Mouse (Mus musculus): ENCODE results near the gene Ttbk1. TPM values are rescaled to one million over a fixed set of nuclear protein-coding genes. Genes with fewer than 3 reads are reported as not detected.
"Not testable (repeated sequence)": the region's sequence is repeated elsewhere in the genome, so short reads cannot be mapped to it uniquely, and the experiment has no call there.

The Ttbk1 gene
- total and polyA plus RNA-seq, 2 experiments: 0.18 to 0.22 TPM

GRCm38 (mm10) chr17:46503847-46504638 lies 16.6 kb upstream of the Ttbk1 start:
- H3K27ac ChIP-seq (replicated peaks; ENCODE audit: insufficient read depth, low read depth, low read length): no peak overlapping the region
- no peak overlapping the region for H3K9ac ChIP-seq (ENCODE audit: low read depth, low read length)
- no peaks in the 10 kb centered on the region for H3K27me3 ChIP-seq (ENCODE audit: control insufficient read depth, insufficient read depth, low read length)
- no peak for DNase-seq (ENCODE audit: extremely low read depth, low read depth, low spot score)
- TF ChIP-seq POLR2A (IDR thresholded peaks at IDR 0.05; ENCODE audit: extremely low read depth, insufficient read depth, low read length): no peak
- TF ChIP-seq CTCF (IDR thresholded peaks at IDR 0.05; ENCODE audit: low read depth, low read length): no peak
- H3K4me3 ChIP-seq (ENCODE audit: insufficient read depth, low read depth, low read length): no peak overlapping the region
- H3K36me3 ChIP-seq (ENCODE audit: control insufficient read depth, insufficient read depth, low read length): no peaks in the 10 kb centered on the region
- no peaks in the 10 kb centered on the region for H3K4me1 ChIP-seq (ENCODE audit: control insufficient read depth, insufficient read depth, low read length)
- H3K79me2 ChIP-seq (ENCODE audit: control insufficient read depth, insufficient read depth, low read length): no peaks in the 10 kb centered on the region
- 87% methylated on average over 14 of the region's 14 CpGs for WGBS

DNA sequence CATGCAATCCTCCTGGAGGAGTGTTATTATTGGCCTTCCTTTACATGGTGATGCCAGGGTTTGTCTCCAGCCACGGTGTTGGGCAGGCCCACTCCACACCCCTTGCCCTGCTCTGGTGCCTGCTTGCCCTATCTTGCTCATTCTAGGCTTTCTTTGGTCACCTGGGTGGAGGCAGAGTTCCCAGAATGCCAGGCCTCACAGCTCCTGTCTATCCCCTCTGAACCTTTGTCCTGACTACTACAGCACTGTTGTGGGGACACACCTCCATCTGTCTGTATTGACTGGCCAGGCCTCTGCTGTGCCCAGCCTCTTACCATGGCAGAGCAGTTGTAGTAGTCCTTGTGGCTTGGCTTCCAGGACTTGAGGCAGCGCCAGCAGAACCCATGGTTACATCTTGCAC lies 15.3 kb upstream of the Ttbk1 start:
- WGBS: 84% methylated on average over 2 of the region's 2 CpGs
- H3K36me3 ChIP-seq (ENCODE audit: control insufficient read depth, insufficient read depth, low read length): no peaks in the 10 kb centered on the region
- DNase-seq (ENCODE audit: extremely low read depth, low read depth, low spot score): no peak
- H3K27ac ChIP-seq (replicated peaks; ENCODE audit: insufficient read depth, low read depth, low read length): no peak overlapping the region
- H3K4me1 ChIP-seq (ENCODE audit: control insufficient read depth, insufficient read depth, low read length): no peaks in the 10 kb centered on the region
- TF ChIP-seq POLR2A (IDR thresholded peaks at IDR 0.05; ENCODE audit: extremely low read depth, insufficient read depth, low read length) (no peak), CTCF (IDR thresholded peaks at IDR 0.05; ENCODE audit: low read depth, low read length) (no peak)
- no peaks in the 10 kb centered on the region for H3K27me3 ChIP-seq (ENCODE audit: control insufficient read depth, insufficient read depth, low read length)
- no peak overlapping the region for H3K9ac ChIP-seq (ENCODE audit: low read depth, low read length)
- H3K79me2 ChIP-seq (ENCODE audit: control insufficient read depth, insufficient read depth, low read length): no peaks in the 10 kb centered on the region
- no peak overlapping the region for H3K4me3 ChIP-seq (ENCODE audit: insufficient read depth, low read depth, low read length)

- no peak overlapping the region for H3K4me3 ChIP-seq (ENCODE audit: insufficient read depth, low read depth, low read length)
- no peak for DNase-seq (ENCODE audit: extremely low read depth, low read depth, low spot score)
- no peak overlapping the region for H3K27ac ChIP-seq (replicated peaks; ENCODE audit: insufficient read depth, low read depth, low read length)
- no peak overlapping the region for H3K9ac ChIP-seq (ENCODE audit: low read depth, low read length)
- H3K36me3 ChIP-seq (ENCODE audit: control insufficient read depth, insufficient read depth, low read length): no peaks in the 10 kb centered on the region
- no peaks in the 10 kb centered on the region for H3K27me3 ChIP-seq (ENCODE audit: control insufficient read depth, insufficient read depth, low read length)
- no peaks in the 10 kb centered on the region for H3K79me2 ChIP-seq (ENCODE audit: control insufficient read depth, insufficient read depth, low read length)
- WGBS: 68% methylated on average over 8 of the region's 8 CpGs
- 0 out of 2 replicates have a peak, but pooled peaks cover 3% of the 10 kb centered on the region for H3K4me1 ChIP-seq (ENCODE audit: control insufficient read depth, insufficient read depth, low read length)
- no peak for TF ChIP-seq POLR2A (IDR thresholded peaks at IDR 0.05; ENCODE audit: extremely low read depth, insufficient read depth, low read length)
- TF ChIP-seq CTCF (IDR thresholded peaks at IDR 0.05; ENCODE audit: low read depth, low read length): no peak
Observed at GRCm38 (mm10) chr17:46497956-46498355, 10.5 kb upstream of the Ttbk1 start.

DNA sequence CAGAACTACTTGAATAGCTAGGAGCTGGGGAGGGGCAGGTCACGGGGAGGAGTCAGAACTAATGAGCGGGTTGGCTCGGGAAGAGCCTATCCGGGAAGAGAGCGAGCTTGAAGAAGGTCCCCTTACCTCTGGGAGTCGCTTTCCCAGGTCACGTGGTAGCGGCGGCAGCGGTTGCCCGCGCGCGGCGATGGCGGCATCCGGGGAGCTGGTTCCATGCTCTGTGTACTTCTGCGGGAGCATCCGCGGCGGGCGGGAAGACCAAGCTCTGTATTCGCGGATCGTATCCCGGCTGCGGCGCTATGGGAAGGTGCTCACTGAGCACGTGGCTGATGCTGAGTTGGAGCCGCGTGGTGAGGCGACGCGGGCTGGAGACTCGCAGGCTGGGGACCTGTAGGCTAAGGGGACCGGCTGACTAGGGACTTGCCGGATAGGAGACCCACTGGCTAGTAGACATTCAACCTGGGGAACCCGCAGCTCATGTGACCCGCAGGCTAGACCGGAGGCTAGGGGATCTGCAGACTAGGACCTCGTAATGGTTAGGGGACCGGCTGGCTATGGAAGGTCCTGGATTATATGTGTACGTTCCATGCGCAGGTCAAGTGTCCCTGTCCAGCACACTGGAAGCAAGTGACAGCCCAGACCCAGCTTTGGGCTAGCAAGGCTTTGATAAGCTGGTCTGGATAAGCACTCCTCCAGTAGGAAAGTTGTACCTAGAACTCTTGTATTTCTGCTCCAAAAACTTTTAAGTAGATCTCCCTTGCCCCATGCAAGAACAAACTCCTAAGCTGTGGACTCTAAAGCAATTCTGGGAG lies 9.4 kb upstream of the Ttbk1 start, which contains the start of gene Dnph1:
Dnph1 (plus strand) TSS at position 89 of the 812 bp plus-strand sequence.
- Histone ChIP-seq H3K9ac (ENCODE audit: low read depth, low read length) (peak within 1 kb of the TSS; percentile 72), H3K79me2 (ENCODE audit: control insufficient read depth, insufficient read depth, low read length) (no peaks in the 10 kb centered on the region), H3K4me3 (ENCODE audit: insufficient read depth, low read depth, low read length) (peak within 1 kb of the TSS; percentile 85), H3K27me3 (ENCODE audit: control insufficient read depth, insufficient read depth, low read length) (no peaks in the 10 kb centered on the region), H3K27ac (replicated peaks; ENCODE audit: insufficient read depth, low read depth, low read length) (no peak within 1 kb of the TSS), H3K36me3 (ENCODE audit: control insufficient read depth, insufficient read depth, low read length) (no peaks in the 10 kb centered on the region), H3K4me1 (ENCODE audit: control insufficient read depth, insufficient read depth, low read length) (0 out of 2 replicates have a peak, but pooled peaks cover 3% of the 10 kb centered on the region)
- peak; percentile 89 for DNase-seq (ENCODE audit: extremely low read depth, low read depth, low spot score)
- 1% methylated on average over 44 of the region's 44 CpGs for WGBS
- no peak for TF ChIP-seq CTCF (IDR thresholded peaks at IDR 0.05; ENCODE audit: low read depth, low read length)
- TF ChIP-seq POLR2A (IDR thresholded peaks at IDR 0.05; ENCODE audit: extremely low read depth, insufficient read depth, low read length): 0 out of 2 replicates have a peak, but pooled peaks have one; percentile 35

DNA sequence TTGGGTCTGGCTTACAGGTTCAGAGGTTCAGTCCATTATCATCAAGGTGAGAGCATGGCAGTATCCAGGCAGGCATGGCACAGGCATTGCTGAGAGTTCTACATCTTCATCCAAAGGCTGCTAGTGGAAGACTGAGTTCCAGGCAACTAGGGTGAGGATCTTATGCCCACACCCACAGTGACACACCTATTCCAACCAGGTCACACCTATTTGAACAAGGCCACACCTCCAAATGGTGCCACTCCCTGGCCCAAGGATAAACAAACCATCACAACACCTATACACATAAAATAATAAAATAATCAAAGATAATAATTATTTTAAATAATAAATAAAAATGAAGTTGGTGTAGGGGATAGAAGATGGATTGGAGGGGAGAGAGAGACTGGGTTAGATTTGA lies 8.6 kb upstream of the Ttbk1 start:
- not testable (repeated sequence) for H3K36me3 ChIP-seq (ENCODE audit: control insufficient read depth, insufficient read depth, low read length); H3K4me1 ChIP-seq (ENCODE audit: control insufficient read depth, insufficient read depth, low read length); H3K79me2 ChIP-seq (ENCODE audit: control insufficient read depth, insufficient read depth, low read length); H3K27ac ChIP-seq (replicated peaks; ENCODE audit: insufficient read depth, low read depth, low read length); H3K4me3 ChIP-seq (ENCODE audit: insufficient read depth, low read depth, low read length); H3K27me3 ChIP-seq (ENCODE audit: control insufficient read depth, insufficient read depth, low read length); H3K9ac ChIP-seq (ENCODE audit: low read depth, low read length); DNase-seq (ENCODE audit: extremely low read depth, low read depth, low spot score)
